ENCODE assay signal across 11 mouse cellular contexts in genomic region chr1:182499443-182500089, GRCm38 (mm10). TPM values are rescaled to one million over a fixed set of nuclear protein-coding genes. Genes with fewer than 3 reads are reported as not detected.
DNase-seq lines count a peak whose midpoint lies in the region; ATAC-seq and TF ChIP-seq lines count a peak whose summit lies in the region.
"Had no signal": no experiment of that assay in that cellular context is flagged by ENCODE, and none has a peak within 500 bp of the region (broad histone marks: within the 10 kb centered on the region; RNA-seq: fewer than 3 reads in every experiment).

No protein-coding gene starts in this region.

- peaks cover 70% of the 10 kb centered on the region for H3K4me1 ChIP-seq in liver, embryonic 13.5 days (replicated peaks)
- peaks cover 58% of the 10 kb centered on the region for H3K4me1 ChIP-seq in stomach, embryonic 16.5 days (ENCODE audit: control insufficient read depth, insufficient read depth, low read length)

- peak overlapping the region; percentile 8; the same call in 1 of the 2 replicates for H3K27ac ChIP-seq in layer of hippocampus, adult 2 months
- peak overlapping the region; percentile 45; the same call in 1 of the 2 replicates for H3K27ac ChIP-seq in liver, embryonic 13.5 days
- peak overlapping the region; percentile 41; the same call in 1 of the 2 replicates for H3K27ac ChIP-seq in stomach, embryonic 16.5 days (ENCODE audit: low read length)
- H3K27ac ChIP-seq: embryonic facial prominence, embryonic 13.5 days; midbrain, embryonic 12.5 days had no signal

- H3K27me3 ChIP-seq in liver, embryonic 13.5 days, result no peaks in the 10 kb centered on the region
- no peaks in the 10 kb centered on the region for H3K27me3 ChIP-seq in stomach, embryonic 16.5 days (ENCODE audit: control insufficient read depth, insufficient read depth, low read length)
- H3K27me3 ChIP-seq: embryonic facial prominence, embryonic 13.5 days; midbrain, embryonic 12.5 days had no signal

- peaks cover 5% of the 10 kb centered on the region; the same call in 1 of the 2 replicates for H3K36me3 ChIP-seq in liver, embryonic 13.5 days
- no peaks in the 10 kb centered on the region for H3K36me3 ChIP-seq in stomach, embryonic 16.5 days (ENCODE audit: control insufficient read depth, insufficient read depth, low read length)

- H3K4me2 ChIP-seq in liver, embryonic 13.5 days, result no peak overlapping the region
- no peak overlapping the region for H3K4me2 ChIP-seq in stomach, embryonic 16.5 days (ENCODE audit: low read depth, low read length)
- H3K4me2 ChIP-seq: embryonic facial prominence, embryonic 13.5 days; midbrain, embryonic 12.5 days had no signal

- H3K4me3 ChIP-seq in layer of hippocampus, adult 2 months, result no peak overlapping the region
- no peak overlapping the region for H3K4me3 ChIP-seq in liver, embryonic 13.5 days (replicated peaks)
- no peak overlapping the region for H3K4me3 ChIP-seq in stomach, embryonic 16.5 days (replicated peaks; ENCODE audit: low read length)
- H3K4me3 ChIP-seq: embryonic facial prominence, embryonic 13.5 days; midbrain, embryonic 12.5 days had no signal

- H3K9ac ChIP-seq in liver, embryonic 13.5 days, result no peak overlapping the region
- 0 out of 2 replicates have a peak overlapping the region, but pooled peaks have one; percentile 4 for H3K9ac ChIP-seq in stomach, embryonic 16.5 days (ENCODE audit: low read length)
- H3K9ac ChIP-seq: embryonic facial prominence, embryonic 13.5 days; midbrain, embryonic 12.5 days had no signal

- no peak for TF ChIP-seq CTCF in layer of hippocampus, adult 2 months (conservative IDR thresholded peaks at IDR 0.05)

- DNase-seq in layer of hippocampus, adult 2 months (ENCODE audit: low spot score in 2 of 2), result no peak
- DNase-seq in layer of hippocampus, postnatal 25 days (ENCODE audit: extremely low spot score in 1 of 2, low spot score in 1 of 2), result no peak
- DNase-seq in heart, adult 9 months (ENCODE audit: low spot score in 2 of 2), result peak; percentile 63
- DNase-seq in liver, embryonic 13.5 days, result no peak
- DNase-seq in right cerebral cortex, adult 2 months (ENCODE audit: low spot score in 2 of 2), result no peak
- DNase-seq in right cerebral cortex, adult 18-20 months, result no peak
- DNase-seq: gastrocnemius, postnatal 10 days had no signal

- H3K9me3 ChIP-seq in liver, embryonic 13.5 days (replicated peaks), result no peaks in the 10 kb centered on the region
- H3K9me3 ChIP-seq in stomach, embryonic 16.5 days (replicated peaks; ENCODE audit: control insufficient read depth, low read length), result no peaks in the 10 kb centered on the region
- H3K9me3 ChIP-seq: embryonic facial prominence, embryonic 13.5 days; midbrain, embryonic 12.5 days had no signal

- peak; percentile 39 for ATAC-seq in liver, embryonic 13.5 days (ENCODE audit: low read depth)
- no peak for ATAC-seq in stomach, embryonic 16.5 days (ENCODE audit: insufficient read depth, low FRiP score)
- no peak for ATAC-seq in activated CD4-positive, CD25-positive, alpha-beta regulatory T cell, adult 4 months

- 60% methylated on average over 9 of the region's 9 CpGs for WGBS in liver, embryonic 13.5 days (ENCODE audit: insufficient replicate concordance)
- 47% methylated on average over 9 of the region's 9 CpGs for whole genome bisulfite sequencing in stomach, embryonic 16.5 days

RNA-seq across cellular contexts. Expression of gene Capn2, which starts 17.8 kb away (rescaled TPM):
- 10 to 100 TPM; 56.4 to 61.1 TPM for total RNA-seq in layer of hippocampus, adult 2 months (2021)
- total RNA-seq in layer of hippocampus, postnatal 25 days (2021), result 10 to 100 TPM; 59.4 to 62.3 TPM
- polyA plus RNA-seq in liver, embryonic 13.5 days (2015; fragmentation: Nextera tagmentation; extraction: Ambion mirVana), result 22.2 and 25.2 TPM in 2 replicates
- polyA plus RNA-seq in stomach, embryonic 16.5 days (2015; fragmentation: Nextera tagmentation; extraction: Ambion mirVana), result 127 and 139 TPM in 2 replicates
- polyA plus RNA-seq in activated CD4-positive, CD25-positive, alpha-beta regulatory T cell, adult 4 months (2017; shearing (Covaris generic)), result 10 to 100 TPM; 44.3 to 47.1 TPM

Comparison
In these comparisons a context has a peak if more than half of its experiments do, and no peak if none do; other contexts are left out.
1. DNase-seq: peak in heart, adult 9 months (2 of 2); none in layer of hippocampus, adult 2 months (0 of 2), layer of hippocampus, postnatal 25 days (0 of 2), liver, embryonic 13.5 days (single experiment), right cerebral cortex, adult 2 months (0 of 2) and right cerebral cortex, adult 18-20 months (single experiment).
2. Peak in every context shown above with its lines, with median percentiles within 50 percentile points of each other: H3K27ac ChIP-seq.